Mouse (Mus musculus) urinary bladder, adult 2 months (tissue): Measurements from ENCODE around the gene Slc25a12. TPM values are rescaled to one million over a fixed set of nuclear protein-coding genes. Genes with fewer than 3 reads are reported as not detected.

Source experiments
- DNase-seq: peaks from one replicate; pipeline ENCODE4 v3.0.0; 2022; ENCODE audit warnings: low spot score
- polyA plus RNA-seq: library from polyadenylated mRNA; depleted of rRNA; stranded (reverse); fragments of >200 nt; gene quantifications from 2 replicates; pipeline ENCODE4 v1.2.3, GENCODE M21; 2012; rRNA removed

Slc25a12 gene
- polyA plus RNA-seq, 1 experiment, result 38.7 TPM

DNA sequence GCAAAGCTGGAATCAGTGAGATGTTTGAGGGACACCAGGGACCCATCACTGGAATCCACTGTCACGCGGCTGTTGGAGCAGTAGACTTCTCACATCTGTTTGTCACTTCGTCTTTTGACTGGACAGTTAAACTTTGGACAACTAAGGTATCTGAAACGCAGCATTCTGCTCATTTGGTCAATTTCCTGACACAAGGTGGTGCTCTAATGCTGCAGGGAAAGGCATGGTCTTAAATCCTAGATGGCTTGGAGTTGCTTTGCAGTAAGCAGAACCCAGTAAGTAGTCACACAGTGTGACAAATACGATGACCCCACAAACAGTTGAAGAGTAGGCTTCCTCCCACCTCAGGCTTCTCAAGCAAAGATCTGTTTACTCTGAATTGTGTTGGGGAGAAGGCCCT is 116.7 kb downstream of the Slc25a12 start:
- DNase-seq, result no peak

DNA sequence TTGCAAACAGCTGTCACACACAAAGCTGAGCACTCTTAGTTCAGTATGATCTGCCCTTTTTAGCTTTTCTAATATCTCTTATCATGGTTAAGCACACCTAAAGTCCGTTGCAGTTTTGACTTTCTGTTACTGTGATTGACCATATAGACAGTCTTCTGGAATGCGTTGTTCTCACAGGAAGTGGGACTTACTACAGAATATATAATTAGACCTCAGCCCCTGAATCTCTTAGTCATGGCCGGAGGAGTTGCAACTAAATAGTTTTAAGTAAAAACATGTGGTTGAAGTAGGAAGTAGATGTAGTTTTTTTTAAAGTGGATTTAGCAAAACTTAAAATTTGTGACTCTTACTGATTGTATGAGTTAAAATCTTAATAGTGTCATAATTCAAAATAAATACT is 119.5 kb downstream of the Slc25a12 start:
- DNase-seq, result no peak

DNA sequence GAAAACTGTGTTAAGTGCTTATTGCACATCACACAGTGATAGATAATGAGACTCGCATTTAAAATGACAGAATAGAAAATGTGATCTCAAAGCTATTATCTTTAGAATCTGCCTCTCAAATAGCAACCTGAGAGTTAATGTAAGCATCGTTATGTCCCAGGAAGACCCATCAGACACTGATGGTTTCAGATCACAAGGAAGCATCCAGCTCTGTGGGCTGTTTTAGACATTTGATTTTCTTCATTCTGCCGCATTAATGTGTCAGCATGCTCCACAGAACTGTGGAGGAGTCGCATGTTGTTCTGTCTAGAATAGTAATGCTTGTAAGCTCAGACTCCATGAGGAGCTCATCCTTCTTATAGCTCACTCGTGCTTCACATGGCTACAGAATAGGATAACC is 121.5 kb downstream of the Slc25a12 start:
- no peak for DNase-seq

DNA sequence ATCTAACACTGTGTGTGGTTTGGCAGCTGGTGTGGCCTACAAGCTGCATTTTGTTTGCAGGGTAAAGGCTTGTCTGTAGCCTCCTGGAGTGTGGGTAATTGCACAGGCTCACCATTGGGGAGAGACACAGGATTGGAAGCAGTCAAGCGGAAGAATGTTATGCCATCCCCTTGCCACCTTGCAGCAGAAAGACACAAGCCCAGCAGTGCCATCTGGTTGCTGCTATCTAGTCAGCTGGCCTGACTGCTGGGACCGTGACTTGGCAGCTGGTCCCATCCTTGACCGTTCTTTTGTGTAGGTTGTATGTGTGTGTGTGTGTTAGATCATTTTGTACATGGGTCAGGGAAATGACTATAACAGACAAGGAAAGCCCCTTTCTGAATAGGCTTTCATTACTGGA is 122.1 kb downstream of the Slc25a12 start:
- DNase-seq, result no peak

DNA sequence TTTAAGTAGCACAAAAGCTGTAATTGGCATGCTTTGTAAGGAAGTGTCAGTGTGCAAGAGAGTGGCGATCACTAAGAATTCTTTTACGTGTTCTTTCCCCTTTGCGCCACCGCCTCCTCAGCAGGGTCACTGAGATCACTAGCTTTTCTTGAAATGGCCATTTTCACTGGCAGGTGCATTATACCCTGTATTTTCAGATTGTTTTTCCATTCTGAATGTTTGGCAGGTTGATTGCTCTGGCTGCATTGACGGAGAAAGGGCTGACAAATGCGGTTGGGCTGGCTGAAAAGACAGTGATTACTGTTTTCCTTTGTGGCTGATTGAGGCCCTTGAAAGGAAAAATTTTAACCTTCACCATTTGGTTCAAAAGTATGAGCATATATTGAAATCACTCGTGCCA is 122.7 kb downstream of the Slc25a12 start:
- no peak for DNase-seq

DNA sequence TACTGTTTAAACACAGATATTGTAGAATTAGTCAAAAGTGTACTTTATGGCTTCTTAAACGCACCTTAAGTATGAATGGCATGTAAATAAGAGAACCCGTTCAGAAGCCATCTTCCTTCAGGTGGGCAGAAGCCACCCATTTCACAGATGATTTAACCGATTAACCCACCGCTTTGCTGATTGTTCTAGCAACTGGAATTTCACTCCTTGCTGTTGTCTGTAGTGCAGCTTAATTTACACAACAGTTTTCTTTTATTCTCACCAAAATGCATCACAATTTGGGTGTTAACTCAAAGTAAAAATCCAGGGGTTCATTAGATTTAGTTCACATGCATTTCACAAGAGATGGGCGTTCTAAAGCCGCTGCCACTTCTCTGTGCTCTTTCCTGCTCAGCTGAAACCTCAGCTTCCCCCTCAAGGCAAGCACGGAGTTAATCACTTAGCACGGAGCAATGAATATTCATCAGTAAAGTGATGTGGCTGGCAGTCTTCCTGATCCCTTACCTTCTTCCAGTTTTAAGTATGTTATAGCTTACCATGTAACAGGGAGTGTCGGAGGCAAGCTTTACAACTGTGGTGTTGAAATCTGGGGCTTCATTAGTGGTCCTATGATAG is 124.4 kb downstream of the Slc25a12 start:
- no peak for DNase-seq

DNA sequence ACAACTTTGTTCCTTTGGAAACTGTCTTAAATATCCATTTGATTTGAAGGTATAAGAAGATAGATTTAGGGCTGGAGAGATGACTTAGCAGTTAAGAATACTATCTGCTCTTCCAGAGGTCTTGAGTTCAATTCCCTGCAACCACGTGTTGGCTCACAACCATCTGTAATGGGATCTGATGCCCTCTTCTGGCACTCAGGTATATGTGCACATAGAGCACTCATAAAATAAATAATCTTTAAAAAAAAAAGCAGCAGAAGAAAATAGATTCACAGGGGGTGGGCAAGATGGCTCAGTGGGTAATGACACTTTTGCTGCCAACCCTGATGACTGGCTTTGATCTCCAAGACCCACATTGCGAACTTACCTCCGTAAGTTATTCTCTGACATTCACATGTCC is 125.4 kb downstream of the Slc25a12 start:
- DNase-seq, result no peak

DNA sequence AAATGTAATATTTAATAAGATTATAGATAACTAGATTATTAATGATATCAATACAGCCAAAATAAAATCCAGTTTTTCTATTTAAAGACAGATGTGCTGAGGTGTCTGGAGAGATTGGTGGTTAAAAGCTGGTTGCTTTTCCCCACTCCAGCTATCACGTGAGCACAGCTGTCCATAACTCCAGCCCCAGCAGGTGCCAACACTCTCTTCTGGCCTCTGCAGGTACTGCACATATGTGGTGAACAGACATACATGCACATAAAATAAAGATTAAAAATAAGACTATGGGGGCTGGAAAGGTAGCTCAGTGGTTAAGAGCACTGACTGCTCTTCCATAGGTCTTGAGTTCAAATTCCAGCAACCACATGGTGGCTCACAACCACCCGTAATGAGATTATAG is 126.0 kb downstream of the Slc25a12 start:
- DNase-seq, result no peak

DNA sequence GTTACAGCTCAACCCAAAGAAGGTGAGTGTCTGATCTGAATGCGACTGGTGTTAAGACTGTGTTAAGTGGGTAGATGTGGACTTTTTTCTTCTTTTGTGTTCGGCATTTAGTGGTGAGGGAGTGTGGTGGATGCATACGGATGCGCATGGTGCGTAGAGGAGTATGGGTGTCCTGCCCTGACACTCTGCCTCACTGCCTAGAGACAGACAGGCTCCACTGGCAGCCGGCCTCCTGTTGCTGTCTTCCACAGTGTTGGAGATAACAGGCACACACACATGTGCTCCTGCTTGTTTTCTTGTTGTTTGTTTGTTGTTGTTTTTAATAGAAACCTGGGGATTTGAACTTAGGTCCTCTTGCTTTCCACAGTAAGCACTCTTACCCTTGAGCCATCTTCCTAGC is 131.5 kb downstream of the Slc25a12 start:
- no peak for DNase-seq

DNA sequence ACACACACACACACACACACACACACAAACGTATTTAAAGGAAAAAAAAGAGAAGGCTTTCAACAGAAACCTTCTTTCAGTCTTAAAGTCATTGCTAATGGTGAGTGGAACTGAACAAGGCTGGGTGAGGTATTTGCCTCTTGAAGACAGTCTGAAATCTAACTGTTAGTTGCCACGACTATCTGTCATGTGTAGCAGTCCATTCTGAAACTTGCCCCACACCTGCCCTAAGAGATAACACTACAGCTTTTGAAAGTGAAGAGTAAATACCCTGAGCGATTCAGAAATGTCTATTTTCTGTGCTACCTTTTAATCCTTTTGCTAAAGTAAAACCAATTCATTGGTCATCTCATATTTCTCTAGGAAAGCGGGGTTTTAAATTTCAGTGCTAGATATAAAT is 132.1 kb downstream of the Slc25a12 start:
- DNase-seq, result no peak

DNA sequence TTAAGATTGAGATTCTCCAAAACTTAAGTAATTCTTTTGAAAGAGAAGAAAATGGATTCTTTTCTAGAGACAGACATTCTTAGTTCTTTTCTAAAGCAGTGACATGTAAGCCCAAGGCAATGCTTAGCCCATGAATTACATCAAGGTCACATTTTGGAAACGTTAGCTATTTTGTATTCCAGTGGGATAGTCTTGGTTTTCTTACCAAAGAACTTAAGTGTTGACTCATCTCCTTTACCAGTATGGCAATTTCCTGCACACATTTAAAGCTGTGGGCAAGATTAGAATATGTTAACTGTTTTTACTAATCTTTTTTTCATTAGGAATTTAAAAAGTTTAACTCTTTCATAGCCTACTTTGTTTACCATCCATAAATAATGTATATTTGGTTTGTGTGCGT is 134.6 kb downstream of the Slc25a12 start:
- DNase-seq, result no peak

DNA sequence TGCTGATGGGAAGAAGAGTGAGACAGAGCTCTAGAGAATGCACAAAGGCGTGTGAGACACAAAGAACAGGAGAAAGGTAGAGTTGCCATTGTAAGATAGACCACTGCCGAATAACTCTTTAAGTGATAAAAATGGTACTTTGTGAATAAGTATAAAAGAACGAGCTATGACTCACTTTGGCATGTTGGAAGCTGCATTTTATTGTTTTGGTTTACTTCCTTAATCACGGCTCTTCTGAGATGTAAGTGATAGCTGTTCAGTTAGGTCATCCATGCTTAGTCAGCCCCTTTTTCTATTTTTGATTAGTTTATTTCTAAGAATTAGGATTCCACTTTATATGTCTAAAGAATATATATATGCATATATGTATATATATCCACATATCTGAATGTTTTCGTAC is 135.6 kb downstream of the Slc25a12 start:
- no peak for DNase-seq

DNA sequence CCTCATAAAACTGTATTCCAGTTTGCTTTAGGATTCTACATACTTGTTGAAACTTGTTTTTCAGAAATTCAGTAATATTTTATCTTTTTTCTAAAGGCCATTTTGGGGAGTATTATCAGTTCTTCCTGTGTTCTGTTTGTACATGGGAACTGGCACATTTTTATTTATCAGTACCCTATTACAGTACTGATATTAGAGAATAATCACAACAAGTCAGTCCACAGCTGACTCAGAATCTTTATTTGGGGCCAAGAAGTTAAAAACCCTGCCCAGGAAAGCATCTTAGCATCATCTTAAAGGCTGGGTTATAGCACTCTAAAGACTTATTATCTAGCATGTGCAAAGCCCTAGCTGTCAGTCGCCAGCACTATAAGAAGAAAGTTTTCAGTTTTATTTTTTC is 137.9 kb downstream of the Slc25a12 start:
- DNase-seq, result no peak

DNA sequence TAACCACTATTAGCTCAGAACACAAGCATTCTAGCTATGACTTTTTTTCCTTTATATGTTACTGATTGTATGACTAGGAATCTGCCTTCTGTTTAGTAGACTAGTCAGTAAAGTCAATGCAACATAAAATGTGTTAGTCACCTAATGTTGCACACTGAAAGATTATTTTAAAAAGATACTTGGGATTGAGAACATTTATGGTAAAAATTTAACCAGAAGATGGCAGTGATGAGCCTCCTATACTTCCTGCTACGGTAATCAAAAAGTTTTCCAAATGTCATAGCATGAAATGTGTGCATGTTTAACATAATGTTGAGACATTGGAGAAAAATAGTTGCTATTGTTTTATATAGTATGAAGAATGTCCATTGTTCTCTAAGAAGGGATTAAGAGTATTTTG is 140.2 kb downstream of the Slc25a12 start:
- DNase-seq, result no peak

Other genes with a start within 250 kb of the Slc25a12 start
- gene Cybrd1, start 249.8 kb downstream of the Slc25a12 start, polyA plus RNA-seq, result 3.3 and 3.4 TPM in 2 replicates
- 80.1 and 82.6 TPM in 2 replicates for gene Dync1i2, start 156.0 kb downstream of the Slc25a12 start, polyA plus RNA-seq
- 23.0 and 29.0 TPM in 2 replicates for gene Hat1, start 21.2 kb upstream of the Slc25a12 start, polyA plus RNA-seq
- 45.5 and 69.1 TPM in 2 replicates for gene Metap1d, start 85.5 kb upstream of the Slc25a12 start, polyA plus RNA-seq
- gene Dlx1, start 160.4 kb upstream of the Slc25a12 start, polyA plus RNA-seq, result 0.10 and 0.11 TPM in 2 replicates
- gene Dlx2, start 179.0 kb upstream of the Slc25a12 start, polyA plus RNA-seq, result not detected in 2 replicates